Mouse (Mus musculus) right cerebral cortex, postnatal 4 days (tissue): ENCODE results near the gene Wdfy2.

Source experiments
- DNase-seq: peaks from one replicate; pipeline ENCODE4 v3.0.0-alpha.2; 2022

Gene Wdfy2

GRCm38 (mm10) chr14:62939435-62939834 is 102.0 kb downstream of the Wdfy2 start:
- no peak for DNase-seq

GRCm38 (mm10) chr14:62940383-62941074 is 103.1 kb downstream of the Wdfy2 start:
- no peak for DNase-seq

- no peak for DNase-seq
These were observed 109.3 kb downstream of the Wdfy2 start for GRCm38 (mm10) chr14:62946794-62947193.

- DNase-seq = no peak
These were observed 118.6 kb downstream of the Wdfy2 start for GRCm38 (mm10) chr14:62956091-62956490.

GRCm38 (mm10) chr14:62963632-62964031 is 126.2 kb downstream of the Wdfy2 start:
- no peak for DNase-seq

- DNase-seq = no peak
These were observed 127.9 kb downstream of the Wdfy2 start for GRCm38 (mm10) chr14:62965342-62965741.

GRCm38 (mm10) chr14:62965811-62966520 is 128.5 kb downstream of the Wdfy2 start:
- DNase-seq = no peak

- DNase-seq = peak; percentile 88
These were observed 137.6 kb downstream of the Wdfy2 start for GRCm38 (mm10) chr14:62975046-62975445.

GRCm38 (mm10) chr14:62979815-62980214 is 142.3 kb downstream of the Wdfy2 start:
- no peak for DNase-seq

GRCm38 (mm10) chr14:62984410-62984809 is 146.9 kb downstream of the Wdfy2 start, which contains the start of gene Defb48:
TSS of gene Defb48 (minus strand) at chr14:62984510.
- no peak for DNase-seq

- no peak for DNase-seq
These were observed 153.8 kb downstream of the Wdfy2 start for GRCm38 (mm10) chr14:62991271-62991670.

GRCm38 (mm10) chr14:62991849-62992510 is 154.5 kb downstream of the Wdfy2 start:
- DNase-seq = no peak

- DNase-seq = no peak
These were observed 160.3 kb downstream of the Wdfy2 start, which contains the start of gene Defb47 for GRCm38 (mm10) chr14:62997777-62998176. TSS of gene Defb47 (plus strand) at chr14:62998077.

- DNase-seq = no peak
These were observed 161.5 kb downstream of the Wdfy2 start for GRCm38 (mm10) chr14:62998977-62999376.

GRCm38 (mm10) chr14:63002588-63002987 is 165.1 kb downstream of the Wdfy2 start:
- DNase-seq = no peak
